Mouse (Mus musculus): ENCODE results near the gene Ifna6. TPM values are rescaled to one million over a fixed set of nuclear protein-coding genes. Genes with fewer than 3 reads are reported as not detected.

The Ifna6 gene
- polyA plus RNA-seq, 1 experiment = not detected

DNA sequence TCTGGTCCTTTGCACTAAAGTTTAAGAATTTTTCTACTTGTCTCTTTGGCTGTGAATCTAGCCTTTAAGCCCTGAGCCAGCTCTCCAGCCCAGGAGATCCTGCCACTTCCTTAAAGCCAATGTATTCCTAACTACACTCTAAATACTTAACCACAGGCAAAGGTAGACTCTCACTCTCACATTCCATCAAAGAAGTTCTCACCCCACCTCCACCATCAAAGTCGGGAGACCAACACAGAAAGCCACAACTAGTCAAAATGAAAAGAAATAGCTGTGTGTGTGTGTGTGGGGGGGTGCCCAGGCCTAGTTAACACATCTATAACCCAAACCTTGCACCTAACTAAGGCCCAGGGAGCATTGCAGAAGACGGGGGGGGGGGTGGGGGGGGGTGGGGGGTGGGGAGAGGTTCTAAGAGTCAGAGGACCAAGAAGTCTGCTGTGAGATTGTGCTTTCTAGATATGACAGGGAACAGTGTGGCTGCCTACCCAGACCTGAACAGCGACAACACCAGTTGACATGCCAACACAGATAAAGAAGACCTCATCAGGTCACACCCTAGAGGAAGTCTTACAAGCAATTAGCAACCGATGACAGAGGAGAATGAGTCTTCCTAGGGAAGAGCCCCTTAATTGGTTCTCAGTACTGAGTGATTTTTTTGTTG, 48.3 kb downstream of the Ifna6 start:
- H3K36me3 ChIP-seq (ENCODE audit: control insufficient read depth) = no peaks in the 10 kb centered on the region
- H3K4me1 ChIP-seq (ENCODE audit: control insufficient read depth) = peaks cover 29% of the 10 kb centered on the region
- 0 out of 2 replicates have a peak, but pooled peaks have one; percentile 16 for TF ChIP-seq GATA1 (IDR thresholded peaks at IDR 0.05; ENCODE audit: low read length)
- no peak for TF ChIP-seq TAL1 (IDR thresholded peaks at IDR 0.05; ENCODE audit: low read length)
- H3K27me3 ChIP-seq (ENCODE audit: control insufficient read depth) = no peaks in the 10 kb centered on the region
- no peak overlapping the region for H3K4me3 ChIP-seq (replicated peaks)
- no peaks in the 10 kb centered on the region for H3K9me3 ChIP-seq (ENCODE audit: control insufficient read depth, low read length)

DNA sequence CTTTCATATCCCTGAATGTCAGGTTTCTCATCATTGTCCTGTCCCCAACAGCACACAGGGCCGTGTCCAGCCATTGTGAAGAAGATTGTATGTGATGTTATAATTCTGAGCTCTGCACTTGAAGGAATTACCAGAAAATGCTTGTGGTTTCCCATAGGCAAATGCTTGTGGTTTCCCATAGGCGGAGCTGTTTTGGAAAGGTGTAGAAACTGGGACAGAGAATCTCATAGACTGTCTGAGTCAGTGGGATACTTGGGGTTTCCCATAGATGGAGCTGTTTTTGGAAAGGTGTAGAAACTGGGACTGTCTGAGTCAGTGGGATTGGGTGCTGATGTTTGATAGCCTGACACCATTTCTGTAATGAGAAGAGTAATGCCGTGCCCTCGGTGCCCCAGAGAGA, 49.3 kb downstream of the Ifna6 start:
- Histone ChIP-seq H3K9me3 (ENCODE audit: control insufficient read depth, low read length) (no peaks in the 10 kb centered on the region), H3K27me3 (ENCODE audit: control insufficient read depth) (no peaks in the 10 kb centered on the region), H3K4me1 (ENCODE audit: control insufficient read depth) (peaks cover 29% of the 10 kb centered on the region), H3K36me3 (ENCODE audit: control insufficient read depth) (no peaks in the 10 kb centered on the region), H3K4me3 (replicated peaks) (no peak overlapping the region)
- TF ChIP-seq GATA1 (IDR thresholded peaks at IDR 0.05; ENCODE audit: low read length) (no peak), TAL1 (IDR thresholded peaks at IDR 0.05; ENCODE audit: low read length) (no peak)

Other genes starting within 250 kb of the Ifna6 start
- gene Ifna9, start 235.0 kb upstream of the Ifna6 start, polyA plus RNA-seq (2012) = not detected in 2 replicates
- not detected in 2 replicates for gene Ifna12, start 224.0 kb upstream of the Ifna6 start, polyA plus RNA-seq (2012)
- gene C87499, start 193.0 kb upstream of the Ifna6 start, polyA plus RNA-seq (2012) = 0.03 TPM in 1 of 2 replicates, not detected in the other
- gene Ifna13, start 183.0 kb upstream of the Ifna6 start, polyA plus RNA-seq (2012) = not detected in 2 replicates
- not detected in 2 replicates for gene Ifna16, start 150.5 kb upstream of the Ifna6 start, polyA plus RNA-seq (2012)
- gene Ifna2, start 143.5 kb upstream of the Ifna6 start, polyA plus RNA-seq (2012) = not detected in 2 replicates
- gene Ifnab, start 136.1 kb upstream of the Ifna6 start, polyA plus RNA-seq (2012) = not detected in 2 replicates
- gene Gm26566, start 105.6 kb upstream of the Ifna6 start, polyA plus RNA-seq (2012) = 0.03 and 0.05 TPM in 2 replicates
- gene Klhl9, start 105.0 kb upstream of the Ifna6 start, polyA plus RNA-seq (2012) = 0.08 and 0.10 TPM in 2 replicates
- not detected in 2 replicates for gene Gm13271, start 72.5 kb upstream of the Ifna6 start, polyA plus RNA-seq (2012)
- gene Gm13283, start 67.3 kb upstream of the Ifna6 start, polyA plus RNA-seq (2012) = not detected in 2 replicates
- not detected in 2 replicates for gene Gm13290, start 53.6 kb upstream of the Ifna6 start, polyA plus RNA-seq (2012)
- gene Gm13289, start 50.5 kb upstream of the Ifna6 start, polyA plus RNA-seq (2012) = not detected in 2 replicates
- not detected in 2 replicates for gene Gm13272, start 47.6 kb upstream of the Ifna6 start, polyA plus RNA-seq (2012)
- not detected in 2 replicates for gene Ifnz, start 45.3 kb upstream of the Ifna6 start, polyA plus RNA-seq (2012)
- not detected in 2 replicates for gene Gm13276, start 41.7 kb upstream of the Ifna6 start, polyA plus RNA-seq (2012)
- gene Gm13277, start 38.8 kb upstream of the Ifna6 start, polyA plus RNA-seq (2012) = not detected in 2 replicates
- not detected in 2 replicates for gene Gm13278, start 35.9 kb upstream of the Ifna6 start, polyA plus RNA-seq (2012)
- not detected in 2 replicates for gene Gm13275, start 32.9 kb upstream of the Ifna6 start, polyA plus RNA-seq (2012)
- not detected in 2 replicates for gene Gm13279, start 30.0 kb upstream of the Ifna6 start, polyA plus RNA-seq (2012)
- not detected in 2 replicates for gene Gm13285, start 27.8 kb upstream of the Ifna6 start, polyA plus RNA-seq (2012)
- not detected in 2 replicates for gene Gm13287, start 24.2 kb upstream of the Ifna6 start, polyA plus RNA-seq (2012)
- not detected in 2 replicates for gene Gm13288, start 21.9 kb upstream of the Ifna6 start, polyA plus RNA-seq (2012)
- not detected in 2 replicates for gene Ifna7, start 11.2 kb upstream of the Ifna6 start, polyA plus RNA-seq (2012)
- gene Ifna11, start 7.5 kb upstream of the Ifna6 start, polyA plus RNA-seq (2012) = not detected in 2 replicates
- not detected in 2 replicates for gene Ifna5, start 8.1 kb downstream of the Ifna6 start, polyA plus RNA-seq (2012)
- not detected in 2 replicates for gene Ifna4, start 14.4 kb downstream of the Ifna6 start, polyA plus RNA-seq (2012)
- not detected in 2 replicates for gene Ifna1, start 22.7 kb downstream of the Ifna6 start, polyA plus RNA-seq (2012)
- not detected in 2 replicates for gene Ifne, start 52.8 kb downstream of the Ifna6 start, polyA plus RNA-seq (2012)